Mouse (Mus musculus): ENCODE measurements at regions not wholly inside any gene's neighbourhood (a gene's known extent, or its start where the extent isn't known, plus 50 kb on each side); places are given as distances from the start of the nearest gene placed in this dataset.

DNA sequence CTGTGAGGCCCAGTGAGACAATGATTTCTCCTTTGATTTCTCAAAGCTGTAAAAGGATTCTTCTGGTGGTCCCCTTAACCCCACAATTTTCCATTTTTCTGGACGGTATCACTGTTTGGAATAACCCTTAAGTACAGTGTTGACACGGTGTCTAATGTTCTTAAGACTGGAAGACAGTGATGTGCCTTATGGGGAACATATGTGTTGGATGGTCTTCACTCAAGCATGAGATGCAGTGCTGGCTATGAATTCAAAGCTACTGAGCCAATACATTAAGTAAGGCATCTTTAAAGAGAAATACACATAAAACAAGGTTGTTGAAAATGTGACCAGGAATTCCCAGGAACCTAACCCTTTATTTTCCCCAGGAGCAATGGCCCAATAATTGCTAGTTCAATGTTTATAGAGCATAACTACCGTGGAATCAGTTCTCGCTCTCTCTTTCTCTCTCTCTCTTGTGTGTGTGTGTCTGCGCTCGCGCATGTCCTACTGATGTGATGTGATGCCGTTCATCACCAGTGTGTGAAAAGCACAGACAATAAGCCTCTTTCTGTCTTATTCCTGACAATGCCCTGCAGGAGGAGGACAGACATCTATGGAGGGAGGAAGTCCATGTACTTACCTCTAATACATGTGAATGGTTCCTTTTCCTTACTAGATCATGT lies 125.4 kb upstream of the Peli1 start:
- ATAC-seq (ENCODE audit: low FRiP score) = no peak
- H3K27ac ChIP-seq = no peak overlapping the region
- no peaks in the 10 kb centered on the region for H3K36me3 ChIP-seq
- no peak overlapping the region for H3K4me3 ChIP-seq
- H3K4me2 ChIP-seq (replicated peaks) = no peak overlapping the region
- H3K27me3 ChIP-seq = no peaks in the 10 kb centered on the region
- WGBS = 61% methylated on average over 8 of the region's 8 CpGs
- H3K9ac ChIP-seq = no peak overlapping the region
- H3K9me3 ChIP-seq (replicated peaks) = no peaks in the 10 kb centered on the region
- H3K4me1 ChIP-seq = peaks cover 4% of the 10 kb centered on the region; the same call in 1 of the 2 replicates

DNA sequence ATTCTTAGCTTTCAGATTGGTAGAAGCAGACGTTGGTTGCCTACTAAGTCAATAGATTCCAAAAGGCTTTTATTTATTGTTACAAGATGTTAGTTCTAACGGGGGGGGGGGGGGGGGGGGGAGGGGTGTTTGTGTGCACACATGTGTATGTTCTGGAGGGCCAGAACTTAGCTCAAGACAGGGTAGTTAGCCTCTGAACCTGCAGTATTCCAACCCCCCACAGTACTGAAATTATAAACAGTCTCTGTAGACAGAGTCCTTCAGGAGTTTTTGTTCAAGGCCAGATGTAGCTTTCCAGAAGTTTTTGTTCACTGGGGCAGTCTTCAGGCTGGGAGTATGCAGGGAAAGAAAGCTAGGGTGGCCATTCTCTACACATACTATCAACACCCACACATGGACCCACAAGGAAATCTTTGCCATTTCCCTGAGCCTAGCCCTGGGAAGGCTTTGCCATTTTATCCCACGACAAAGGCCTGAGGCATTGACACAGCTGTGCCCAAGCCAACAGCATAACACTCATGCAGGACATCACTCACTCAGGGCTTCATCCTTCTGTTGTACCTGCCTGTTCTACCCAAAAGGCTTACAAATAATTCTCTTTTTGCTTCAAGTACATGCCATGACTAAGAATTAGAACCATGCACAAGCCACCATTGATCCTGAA lies 123.6 kb upstream of the Peli1 start:
- no peak overlapping the region for H3K9ac ChIP-seq
- H3K4me2 ChIP-seq (replicated peaks) = no peak overlapping the region
- WGBS = 26% methylated on average over 3 of the region's 3 CpGs
- H3K27me3 ChIP-seq = no peaks in the 10 kb centered on the region
- H3K36me3 ChIP-seq = no peaks in the 10 kb centered on the region
- H3K4me1 ChIP-seq = peaks cover 4% of the 10 kb centered on the region; the same call in 1 of the 2 replicates
- no peak overlapping the region for H3K27ac ChIP-seq
- H3K4me3 ChIP-seq = no peak overlapping the region
- H3K9me3 ChIP-seq (replicated peaks) = no peaks in the 10 kb centered on the region
- ATAC-seq (ENCODE audit: low FRiP score) = no peak

DNA sequence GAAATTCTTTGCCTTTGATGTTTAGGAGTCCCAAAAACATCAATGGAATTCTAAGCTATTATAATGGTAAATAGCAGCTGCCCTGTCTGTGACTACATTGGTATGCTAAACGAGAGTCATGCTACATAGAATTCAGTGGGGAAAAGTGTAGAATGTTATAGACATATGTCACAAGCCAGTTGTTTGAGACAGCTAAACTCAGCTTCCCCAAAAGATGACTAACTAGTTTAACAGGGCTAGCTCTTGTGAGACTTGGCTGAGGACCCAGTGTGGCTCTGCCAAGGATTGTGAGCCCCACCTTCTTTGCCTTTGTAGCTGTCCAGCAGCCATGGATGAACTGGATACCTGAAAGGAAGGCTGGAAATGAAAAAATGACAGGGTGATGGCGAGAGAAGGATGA lies 122.8 kb upstream of the Peli1 start:
- H3K36me3 ChIP-seq = no peaks in the 10 kb centered on the region
- no peak overlapping the region for H3K4me2 ChIP-seq (replicated peaks)
- peaks cover 4% of the 10 kb centered on the region; the same call in 1 of the 2 replicates for H3K4me1 ChIP-seq
- H3K9me3 ChIP-seq (replicated peaks) = no peaks in the 10 kb centered on the region
- no peak overlapping the region for H3K9ac ChIP-seq
- 40% methylated on average over 2 of the region's 2 CpGs for WGBS
- no peak overlapping the region for H3K27ac ChIP-seq
- H3K4me3 ChIP-seq = no peak overlapping the region
- no peaks in the 10 kb centered on the region for H3K27me3 ChIP-seq
- 0 out of 2 replicates have a peak, but pooled peaks have one; percentile 38 for ATAC-seq (ENCODE audit: low FRiP score)

DNA sequence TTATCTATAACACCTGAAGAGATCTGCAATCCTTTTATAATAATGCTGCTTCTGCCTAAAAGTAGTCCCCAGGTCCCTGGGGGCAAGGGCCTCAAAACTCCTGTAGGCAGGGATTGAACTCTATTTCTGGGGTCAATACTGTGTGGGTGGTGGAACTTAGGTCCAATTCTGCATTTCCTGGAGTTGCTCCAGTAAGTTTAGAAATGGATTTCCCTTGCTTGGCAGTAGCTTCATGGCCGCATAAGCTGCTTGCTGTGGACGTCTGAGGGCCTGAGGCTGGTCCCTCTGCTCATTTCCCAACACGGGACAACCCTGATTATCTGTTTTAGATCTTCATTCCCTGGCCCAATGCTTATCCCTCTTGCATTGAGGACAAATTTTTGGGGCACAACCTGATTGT lies 118.0 kb upstream of the Peli1 start:
- ATAC-seq (ENCODE audit: low FRiP score) = no peak
- peaks cover 4% of the 10 kb centered on the region; the same call in 1 of the 2 replicates for H3K4me1 ChIP-seq
- WGBS = 70% methylated on average over 3 of the region's 3 CpGs

DNA sequence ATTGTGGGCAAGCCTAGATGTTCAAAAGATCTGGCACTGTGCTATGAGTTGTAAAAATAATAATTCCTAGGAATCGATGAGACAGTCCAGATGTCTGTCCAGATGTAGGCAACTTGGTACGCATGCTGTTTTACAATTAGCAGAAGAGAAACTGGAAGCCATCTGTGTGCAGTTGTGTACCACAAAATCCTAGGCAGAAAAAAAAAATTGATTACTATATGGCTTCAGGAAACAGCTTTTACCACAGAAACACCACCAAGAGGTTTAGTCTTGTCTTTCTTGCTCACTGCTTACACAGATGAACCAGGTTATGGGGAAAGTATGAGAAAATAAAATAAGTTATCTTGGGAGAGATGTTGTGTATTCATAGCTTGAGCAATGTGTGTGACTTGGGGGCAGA lies 109.5 kb upstream of the Peli1 start:
- H3K9me3 ChIP-seq (replicated peaks) = no peaks in the 10 kb centered on the region
- no peak overlapping the region for H3K9ac ChIP-seq
- ATAC-seq (ENCODE audit: low FRiP score) = no peak
- H3K36me3 ChIP-seq = no peaks in the 10 kb centered on the region
- H3K27me3 ChIP-seq = no peaks in the 10 kb centered on the region
- H3K4me3 ChIP-seq = no peak overlapping the region
- H3K4me1 ChIP-seq = no peaks in the 10 kb centered on the region
- no peak overlapping the region for H3K4me2 ChIP-seq (replicated peaks)
- 92% methylated on average over 2 of the region's 2 CpGs for WGBS
- no peak overlapping the region for H3K27ac ChIP-seq

More for the DNA sequence above, 118.0 kb upstream of the Peli1 start:
- no peaks in the 10 kb centered on the region for H3K27me3 ChIP-seq
- no peak overlapping the region for H3K9ac ChIP-seq
- H3K4me3 ChIP-seq = no peak overlapping the region
- no peaks in the 10 kb centered on the region for H3K9me3 ChIP-seq (replicated peaks)
- no peak overlapping the region for H3K27ac ChIP-seq
- H3K36me3 ChIP-seq = no peaks in the 10 kb centered on the region
- no peak overlapping the region for H3K4me2 ChIP-seq (replicated peaks)

DNA sequence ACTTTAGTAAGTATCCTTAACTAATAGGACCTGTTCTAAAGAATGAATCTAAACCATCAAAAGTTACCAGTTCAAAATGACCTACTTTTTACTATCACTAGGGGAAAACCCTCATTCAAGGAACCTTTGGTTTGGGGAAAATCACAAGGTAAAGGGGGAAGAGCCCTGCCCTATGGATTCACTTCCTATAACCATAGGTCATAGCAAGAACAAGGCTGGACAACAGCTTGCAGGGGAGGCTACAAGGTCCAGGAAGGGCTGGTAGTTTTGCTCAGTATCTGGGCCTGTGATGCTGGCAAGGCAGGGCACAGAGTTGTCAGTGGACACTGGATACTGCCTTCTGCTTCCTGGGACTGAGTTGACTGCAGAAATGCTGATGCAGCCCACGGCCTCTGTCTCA lies 109.1 kb upstream of the Peli1 start:
- H3K4me2 ChIP-seq (replicated peaks) = no peak overlapping the region
- no peaks in the 10 kb centered on the region for H3K36me3 ChIP-seq
- H3K4me3 ChIP-seq = no peak overlapping the region
- no peak for ATAC-seq (ENCODE audit: low FRiP score)
- H3K9ac ChIP-seq = no peak overlapping the region
- H3K4me1 ChIP-seq = peaks cover under 1% of the 10 kb centered on the region; the same call in 1 of the 2 replicates
- H3K27ac ChIP-seq = no peak overlapping the region
- no peaks in the 10 kb centered on the region for H3K27me3 ChIP-seq
- WGBS = 93% methylated on average over 1 of the region's 1 CpGs
- no peaks in the 10 kb centered on the region for H3K9me3 ChIP-seq (replicated peaks)

DNA sequence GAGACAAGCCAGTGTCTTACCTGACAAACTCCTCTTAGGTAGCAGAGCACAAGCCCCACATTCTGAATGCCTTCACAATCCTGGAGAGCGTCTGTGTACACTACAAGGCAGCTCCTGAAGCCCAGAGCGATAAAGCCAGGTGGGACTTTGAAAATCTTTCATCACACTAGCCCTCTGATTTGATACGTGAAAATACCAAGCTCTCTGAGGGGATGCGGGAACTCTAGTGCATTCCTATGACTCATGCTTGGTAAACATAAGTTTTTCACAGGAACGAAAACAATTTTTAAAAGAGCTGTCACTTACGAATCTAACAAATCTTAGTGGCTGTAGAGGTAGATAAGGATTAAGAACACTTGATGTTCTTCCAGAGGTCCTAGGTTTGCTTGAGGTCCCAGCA lies 108.6 kb upstream of the Peli1 start:
- ATAC-seq (ENCODE audit: low FRiP score) = no peak
- H3K27ac ChIP-seq = no peak overlapping the region
- H3K9ac ChIP-seq = no peak overlapping the region
- WGBS = 84% methylated on average over 6 of the region's 6 CpGs
- H3K4me3 ChIP-seq = no peak overlapping the region
- no peak overlapping the region for H3K4me2 ChIP-seq (replicated peaks)
- no peaks in the 10 kb centered on the region for H3K36me3 ChIP-seq
- no peaks in the 10 kb centered on the region for H3K9me3 ChIP-seq (replicated peaks)
- no peaks in the 10 kb centered on the region for H3K27me3 ChIP-seq
- H3K4me1 ChIP-seq = peaks cover 6% of the 10 kb centered on the region

DNA sequence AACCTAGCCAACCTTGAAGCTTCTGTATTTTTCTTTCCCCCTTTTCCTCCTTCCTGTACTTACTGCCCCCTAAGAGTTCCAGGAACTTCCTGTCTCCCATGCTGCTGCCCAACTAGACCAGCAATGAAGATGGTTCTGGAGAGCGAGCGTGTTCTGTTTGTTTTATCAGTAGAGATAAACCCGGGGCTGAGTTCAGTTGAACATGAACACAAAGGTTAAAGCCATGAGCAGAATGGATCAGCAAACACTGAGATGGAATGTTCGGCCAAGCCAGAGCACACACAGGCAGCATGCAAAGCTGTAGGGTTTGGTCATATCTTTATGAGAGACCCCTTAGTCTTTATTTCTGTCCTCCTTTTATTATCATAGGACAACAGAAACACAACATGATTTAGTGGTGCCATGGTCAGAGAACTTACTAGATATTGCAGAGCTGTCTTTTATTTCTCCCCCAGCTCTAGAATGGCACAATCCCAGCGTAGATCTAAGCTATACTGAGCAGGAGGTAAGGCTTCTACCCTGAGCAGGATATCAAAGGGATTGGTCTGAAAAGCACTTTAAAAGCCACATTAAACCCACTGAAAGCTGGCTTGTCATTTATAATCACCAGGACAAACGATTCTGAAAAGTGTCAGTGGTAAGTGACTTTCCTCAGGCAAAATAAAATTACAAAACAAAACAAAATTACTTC lies 105.9 kb upstream of the Peli1 start:
- peaks cover 10% of the 10 kb centered on the region for H3K4me1 ChIP-seq
- H3K9me3 ChIP-seq (replicated peaks) = no peaks in the 10 kb centered on the region
- H3K27ac ChIP-seq = no peak overlapping the region
- no peaks in the 10 kb centered on the region for H3K27me3 ChIP-seq
- H3K9ac ChIP-seq = no peak overlapping the region
- H3K4me3 ChIP-seq = no peak overlapping the region
- 58% methylated on average over 6 of the region's 6 CpGs for WGBS
- no peak for ATAC-seq (ENCODE audit: low FRiP score)
- no peaks in the 10 kb centered on the region for H3K36me3 ChIP-seq
- no peak overlapping the region for H3K4me2 ChIP-seq (replicated peaks)

DNA sequence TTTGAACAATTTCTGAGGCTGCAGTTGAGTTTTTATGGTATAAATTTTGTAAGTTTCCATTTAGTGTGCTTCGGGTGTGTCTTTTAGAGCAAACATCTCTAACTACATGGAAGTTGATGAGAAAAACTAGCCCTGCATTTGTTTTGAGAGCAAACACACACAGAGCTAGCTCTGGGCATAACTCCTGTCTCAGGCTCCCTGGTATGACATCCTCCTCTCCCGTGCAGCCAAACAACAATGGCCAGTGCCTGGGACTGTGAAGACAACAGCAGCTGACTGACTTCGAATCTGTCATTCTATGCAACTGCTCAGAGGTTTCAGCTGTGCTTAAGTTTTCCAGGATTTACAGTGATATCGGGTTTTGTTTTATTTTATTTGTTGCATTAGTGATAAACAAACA lies 105.3 kb upstream of the Peli1 start:
- peaks cover 10% of the 10 kb centered on the region for H3K4me1 ChIP-seq
- H3K4me2 ChIP-seq (replicated peaks) = no peak overlapping the region
- ATAC-seq (ENCODE audit: low FRiP score) = no peak
- no peaks in the 10 kb centered on the region for H3K36me3 ChIP-seq
- H3K27me3 ChIP-seq = no peaks in the 10 kb centered on the region
- no peak overlapping the region for H3K27ac ChIP-seq
- H3K9ac ChIP-seq = no peak overlapping the region
- no peaks in the 10 kb centered on the region for H3K9me3 ChIP-seq (replicated peaks)
- WGBS = 37% methylated on average over 4 of the region's 4 CpGs
- H3K4me3 ChIP-seq = no peak overlapping the region

DNA sequence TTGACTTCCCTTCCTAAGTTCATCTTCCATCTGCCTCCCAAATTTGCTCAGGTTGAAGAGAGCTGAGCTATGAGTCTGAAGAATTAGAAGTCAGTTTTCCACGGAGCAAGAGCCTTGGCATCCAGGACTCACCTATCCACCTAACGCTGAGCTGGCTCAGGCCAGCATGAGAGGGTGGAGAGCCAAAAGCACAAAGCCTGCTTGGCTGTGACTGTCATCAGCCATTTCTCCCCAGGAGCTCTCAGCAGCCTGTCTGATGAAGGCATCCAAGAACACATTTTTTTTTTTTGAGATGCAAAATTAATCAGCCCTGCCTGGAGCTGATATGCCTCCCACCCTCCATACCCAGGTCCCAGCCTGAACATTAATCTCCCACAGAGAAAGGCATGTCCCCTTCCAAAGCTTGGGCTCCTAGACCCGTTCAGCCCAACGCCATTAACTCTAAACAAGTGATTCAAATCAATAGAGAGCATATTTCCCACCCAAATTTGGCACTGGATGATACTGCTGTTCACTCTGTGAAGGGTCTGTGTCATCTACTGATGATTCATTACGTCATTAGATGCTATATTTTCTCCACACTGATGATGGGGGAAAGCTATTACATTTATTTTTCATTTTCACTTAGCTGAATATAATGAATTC lies 103.8 kb upstream of the Peli1 start:
- 51% methylated on average over 5 of the region's 5 CpGs for WGBS
- Histone ChIP-seq H3K9ac (no peak overlapping the region), H3K9me3 (replicated peaks) (no peaks in the 10 kb centered on the region), H3K36me3 (no peaks in the 10 kb centered on the region), H3K4me3 (no peak overlapping the region), H3K27ac (peak overlapping the region; percentile 57), H3K4me2 (replicated peaks) (no peak overlapping the region), H3K27me3 (no peaks in the 10 kb centered on the region), H3K4me1 (peaks cover 10% of the 10 kb centered on the region)
- peak; percentile 64 for ATAC-seq (ENCODE audit: low FRiP score)

DNA sequence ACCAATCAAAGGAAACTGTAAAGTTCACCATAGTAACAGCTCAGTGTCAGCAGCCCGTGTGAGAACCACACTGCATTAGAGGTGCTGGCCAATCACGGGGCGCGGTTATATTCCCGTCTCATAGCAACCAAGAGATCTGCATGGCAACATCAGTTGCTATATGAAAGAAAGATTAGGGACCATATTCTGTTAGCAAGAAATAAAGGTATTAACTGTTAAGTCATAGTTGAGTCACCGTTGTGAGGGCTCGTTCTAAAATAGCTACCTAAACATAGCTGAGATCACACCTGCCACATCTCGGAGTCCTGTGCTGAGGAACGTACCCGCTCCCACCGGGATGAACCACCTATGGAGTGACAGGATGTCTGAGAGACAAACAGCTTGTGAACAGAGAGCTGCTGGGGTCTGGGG lies 103.2 kb upstream of the Peli1 start:
- Histone ChIP-seq H3K4me3 (no peak overlapping the region), H3K36me3 (no peaks in the 10 kb centered on the region), H3K9me3 (replicated peaks) (no peaks in the 10 kb centered on the region), H3K4me1 (peaks cover 10% of the 10 kb centered on the region), H3K27me3 (no peaks in the 10 kb centered on the region), H3K9ac (no peak overlapping the region), H3K27ac (peak overlapping the region; percentile 55; the same call in 1 of the 2 replicates), H3K4me2 (replicated peaks) (no peak overlapping the region)
- ATAC-seq (ENCODE audit: low FRiP score) = peak; percentile 92
- WGBS = 73% methylated on average over 11 of the region's 11 CpGs

DNA sequence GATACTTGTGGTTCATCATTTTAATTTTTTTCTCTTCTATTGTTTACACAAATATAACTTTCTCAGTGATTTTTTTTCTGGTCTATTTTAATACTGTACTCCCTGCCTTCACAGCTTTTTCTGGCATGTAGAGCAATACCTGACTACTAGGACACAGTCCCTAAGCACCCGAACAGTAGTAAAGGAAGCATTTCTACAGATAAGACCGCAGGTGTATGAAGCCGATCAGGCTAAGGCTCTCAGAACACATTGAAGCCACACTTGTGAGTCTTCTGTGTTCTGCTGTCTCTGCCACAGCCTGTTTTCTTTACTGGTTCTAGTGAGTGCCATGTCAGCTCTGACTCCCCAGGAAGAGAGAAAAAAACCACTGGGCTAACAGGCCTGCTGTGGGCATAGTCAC lies 102.2 kb upstream of the Peli1 start:
- Histone ChIP-seq H3K9ac (no peak overlapping the region), H3K9me3 (replicated peaks) (no peaks in the 10 kb centered on the region), H3K27ac (no peak overlapping the region), H3K4me3 (no peak overlapping the region), H3K36me3 (no peaks in the 10 kb centered on the region), H3K27me3 (no peaks in the 10 kb centered on the region), H3K4me2 (replicated peaks) (no peak overlapping the region), H3K4me1 (peaks cover 10% of the 10 kb centered on the region)
- no peak for ATAC-seq (ENCODE audit: low FRiP score)
- WGBS = 97% methylated on average over 3 of the region's 3 CpGs
